Mouse (Mus musculus): Measurements from ENCODE around the gene Rogdi.

The Rogdi gene

GRCm38 (mm10) chr16:5013054-5013838 lies at the start of gene Rogdi:
Gene Rogdi (minus strand): TSS chr16:5013553.
- DNase-seq (ENCODE audit: low spot score in 2 of 2), result peak; percentile 93 to 94

- DNase-seq (ENCODE audit: low spot score in 2 of 2), result no peak
Measured at GRCm38 (mm10) chr16:5058114-5058513, 44.8 kb upstream of the Rogdi start.

- DNase-seq (ENCODE audit: low spot score in 2 of 2), result peak; percentile 86 to 87
Measured at GRCm38 (mm10) chr16:5050251-5051110, 37.1 kb upstream of the Rogdi start.

DNA sequence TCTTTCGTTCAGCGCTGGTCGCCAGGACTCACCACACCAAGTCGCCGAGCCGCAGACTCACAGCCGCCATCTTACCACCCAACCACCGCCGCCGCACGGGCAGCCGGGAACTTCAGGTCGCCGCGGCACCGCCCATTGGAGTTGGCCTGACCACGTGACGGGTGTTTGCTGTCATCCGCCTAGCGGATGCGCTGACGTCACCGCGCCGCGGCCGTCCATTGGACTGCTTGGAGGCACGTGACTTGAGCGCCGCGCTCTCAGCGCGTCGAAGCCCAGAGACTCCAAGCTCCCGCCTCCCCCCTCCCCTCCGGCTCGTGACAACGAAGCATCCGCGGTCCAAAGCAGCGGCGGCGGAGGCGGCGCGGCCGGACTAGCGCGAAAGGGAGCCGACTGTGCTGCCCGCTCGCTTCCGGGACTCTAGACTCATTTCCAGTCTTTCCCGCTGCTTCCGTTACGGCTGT lies 36.5 kb upstream of the Rogdi start, which contains the start of the genes Glyr1 and Ubn1:
TSS of gene Glyr1 (minus strand) at position 90 of the 461 bp plus-strand sequence.
TSS of gene Ubn1 (plus strand) at position 284 of the 461 bp plus-strand sequence.
- DNase-seq (ENCODE audit: low spot score in 2 of 2), result peak; percentile 99

- no peak for DNase-seq (ENCODE audit: low spot score in 2 of 2)
Measured at GRCm38 (mm10) chr16:5049182-5049773, 35.9 kb upstream of the Rogdi start.

DNA sequence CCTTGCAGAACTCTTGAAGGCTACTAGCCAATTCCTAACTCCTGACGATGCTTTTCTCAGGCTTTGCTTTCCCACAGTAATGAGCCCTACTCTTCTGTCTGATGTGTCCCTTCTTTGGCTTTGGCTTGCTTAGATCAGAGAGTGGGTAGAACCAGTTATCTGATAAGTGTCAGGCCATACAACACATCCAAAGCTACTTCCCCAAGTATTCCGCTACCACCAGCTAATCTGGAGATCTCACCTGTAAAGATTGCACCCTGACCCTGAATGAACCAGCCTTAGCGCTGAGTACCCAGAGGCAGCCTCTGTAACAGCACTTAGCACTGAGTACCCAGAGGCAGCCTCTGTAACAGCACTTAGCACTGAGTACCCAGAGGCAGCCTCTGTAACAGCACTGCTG lies 32.0 kb upstream of the Rogdi start:
- no peak for DNase-seq (ENCODE audit: low spot score in 2 of 2)

GRCm38 (mm10) chr16:5036649-5037234 lies 23.4 kb upstream of the Rogdi start:
- no peak for DNase-seq (ENCODE audit: low spot score in 2 of 2)

- no peak for DNase-seq (ENCODE audit: low spot score in 2 of 2)
Measured at GRCm38 (mm10) chr16:5035591-5035990, 22.2 kb upstream of the Rogdi start.

- no peak for DNase-seq (ENCODE audit: low spot score in 2 of 2)
Measured at GRCm38 (mm10) chr16:5029847-5030246, 16.5 kb upstream of the Rogdi start.

DNA sequence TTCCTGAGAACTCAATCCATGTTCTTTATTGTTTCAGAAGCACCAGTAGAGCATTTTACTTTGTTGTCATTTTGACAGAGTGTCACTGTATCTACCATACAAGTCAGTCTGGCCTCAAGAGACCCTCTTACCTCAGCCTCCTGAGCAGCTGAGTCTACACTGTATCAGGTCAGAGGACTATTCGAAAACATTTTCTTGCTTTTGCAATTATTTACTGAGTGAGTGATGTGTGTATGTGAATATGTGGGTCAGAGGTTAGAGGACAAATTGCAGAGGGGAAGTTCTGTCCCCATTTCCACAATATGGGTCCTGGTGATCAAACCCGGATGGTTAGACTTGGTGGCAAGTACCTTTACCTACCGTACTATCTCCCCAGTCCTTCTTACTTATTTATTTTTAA lies 10.7 kb upstream of the Rogdi start:
- DNase-seq (ENCODE audit: low spot score in 2 of 2), result no peak

- no peak for DNase-seq (ENCODE audit: low spot score in 2 of 2)
Measured at GRCm38 (mm10) chr16:5014578-5014977, 1.2 kb upstream of the Rogdi start.

DNA sequence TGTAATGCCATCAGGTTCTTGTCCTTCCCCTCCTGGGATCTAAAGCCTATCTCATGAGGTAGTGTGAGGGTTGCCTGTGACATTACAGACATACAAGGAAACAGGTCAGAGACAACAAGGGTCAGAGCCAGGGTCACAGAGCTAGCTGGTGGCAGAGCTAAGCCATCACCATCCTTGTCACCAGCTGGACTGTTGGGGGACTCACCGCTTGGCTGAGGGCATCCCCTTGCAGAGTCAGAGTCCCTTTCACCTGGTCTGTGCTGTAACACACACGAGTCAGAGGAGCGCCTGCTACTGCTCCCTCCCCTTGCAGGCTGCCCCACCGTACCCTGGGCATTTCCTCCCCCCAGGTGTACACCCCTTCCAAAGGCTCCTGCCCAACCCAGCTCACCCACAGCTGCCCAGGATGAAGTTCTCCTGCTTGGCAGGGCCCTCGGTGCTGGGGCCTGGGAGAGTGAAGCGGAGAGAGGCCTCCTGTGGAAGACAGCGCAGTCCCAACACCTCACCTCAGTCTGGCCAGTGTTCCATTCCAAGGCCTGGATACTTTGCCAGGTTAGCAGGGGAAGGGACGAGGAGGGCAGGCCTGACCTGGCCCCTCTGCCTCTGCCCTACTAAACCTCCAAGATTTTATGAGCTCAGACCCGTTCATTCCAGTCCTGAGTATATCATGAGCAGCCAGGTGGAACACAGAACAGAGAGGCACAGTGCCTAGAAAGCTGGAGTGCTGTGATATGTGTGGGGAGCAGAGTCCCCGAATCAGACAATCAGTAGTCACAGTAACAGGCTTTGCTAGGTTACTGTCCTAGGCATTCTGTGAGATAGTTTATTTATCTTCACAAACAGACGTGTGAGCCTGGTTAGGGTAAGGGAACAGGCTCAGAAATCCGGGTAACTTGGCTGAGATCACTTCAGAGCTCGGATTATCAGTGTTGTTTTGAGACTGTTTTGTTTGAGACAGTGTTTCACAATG lies 1.0 kb downstream of the Rogdi start:
- no peak for DNase-seq (ENCODE audit: low spot score in 2 of 2)

- no peak for DNase-seq (ENCODE audit: low spot score in 2 of 2)
Measured at GRCm38 (mm10) chr16:5011285-5011684, 2.1 kb downstream of the Rogdi start.

- no peak for DNase-seq (ENCODE audit: low spot score in 2 of 2)
Measured at GRCm38 (mm10) chr16:5010371-5010935, 2.9 kb downstream of the Rogdi start.

DNA sequence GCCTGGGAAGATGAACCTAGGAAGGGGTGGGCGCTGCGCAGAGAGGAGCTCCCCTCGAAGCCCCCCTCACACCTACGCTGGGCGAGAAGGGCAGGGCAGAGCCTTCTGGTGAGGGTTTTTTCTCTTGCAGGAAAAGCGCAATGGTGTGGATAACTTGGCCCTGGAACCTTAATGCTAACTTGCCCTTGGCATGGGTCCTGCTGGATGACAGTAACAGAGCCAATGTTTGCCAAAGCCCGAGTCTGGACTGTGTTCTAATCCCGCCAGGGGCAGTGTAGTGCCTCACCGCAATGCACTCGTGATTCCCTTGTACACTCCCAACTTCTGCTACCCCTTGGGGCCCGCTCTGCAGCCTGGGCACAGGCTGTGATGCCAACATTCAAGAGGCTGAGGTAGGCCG lies 5.3 kb downstream of the Rogdi start:
- DNase-seq (ENCODE audit: low spot score in 2 of 2), result no peak

GRCm38 (mm10) chr16:5007492-5007891 lies 5.9 kb downstream of the Rogdi start:
- DNase-seq (ENCODE audit: low spot score in 2 of 2), result no peak

GRCm38 (mm10) chr16:5007067-5007466 lies 6.3 kb downstream of the Rogdi start, which contains the start of gene Smim22:
Gene Smim22 (plus strand): TSS chr16:5007288.
- no peak for DNase-seq (ENCODE audit: low spot score in 2 of 2)

- DNase-seq (ENCODE audit: low spot score in 2 of 2), result no peak
Measured at GRCm38 (mm10) chr16:5000611-5001010, 12.7 kb downstream of the Rogdi start.

DNA sequence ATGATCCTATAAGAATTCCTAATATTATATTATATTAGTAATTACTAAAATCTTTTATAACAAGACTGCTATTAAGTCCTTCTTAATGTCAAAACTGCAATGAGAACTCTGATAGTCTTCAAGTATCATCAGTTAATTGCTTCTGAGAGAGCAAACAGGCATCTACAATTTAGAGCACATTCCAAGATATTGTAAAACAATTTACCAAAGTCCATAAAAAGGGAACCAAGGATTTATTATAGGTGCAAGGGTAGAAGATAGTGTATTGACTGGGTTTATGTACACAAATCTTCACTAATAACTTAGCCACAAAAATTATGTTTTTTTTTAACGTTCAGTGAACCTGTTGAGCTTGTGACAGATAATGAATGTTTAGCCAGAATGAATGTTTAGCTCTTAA lies 14.4 kb downstream of the Rogdi start:
- no peak for DNase-seq (ENCODE audit: low spot score in 2 of 2)

GRCm38 (mm10) chr16:4997553-4997952 lies 15.8 kb downstream of the Rogdi start, which contains the start of gene Sept12:
Gene Sept12 (minus strand): TSS chr16:4997852.
- DNase-seq (ENCODE audit: low spot score in 2 of 2), result no peak

All from thymus, postnatal 10 days (tissue).